Mouse (Mus musculus): ENCODE results near the gene Gm28729. TPM values are rescaled to one million over a fixed set of nuclear protein-coding genes. Genes with fewer than 3 reads are reported as not detected.
A peak's percentile ranks its signal among the peaks of the same experiment; 100 is the strongest.

The Gm28729 gene
- not detected in 2 replicates for polyA plus RNA-seq (2015; fragmentation: Nextera tagmentation; extraction: Ambion mirVana)

- H3K9ac ChIP-seq (replicated peaks): no peak within 1 kb of the TSS
- ATAC-seq: 0 out of 2 replicates have a peak, but pooled peaks have one; percentile 21
- H3K4me2 ChIP-seq (ENCODE audit: low read depth, low read length): no peak within 1 kb of the TSS
- H3K36me3 ChIP-seq (replicated peaks; ENCODE audit: insufficient read depth, low read length): no peaks in the 10 kb centered on the region
- no peak within 1 kb of the TSS for H3K4me3 ChIP-seq (ENCODE audit: low read depth, low read length)
- H3K27me3 ChIP-seq (ENCODE audit: insufficient read depth, low read length): no peaks in the 10 kb centered on the region
- 39% methylated on average over 12 of the region's 12 CpGs for WGBS (ENCODE audit: insufficient replicate concordance)
- no peaks in the 10 kb centered on the region for H3K4me1 ChIP-seq (ENCODE audit: insufficient read depth)
- no peak within 1 kb of the TSS for H3K27ac ChIP-seq (ENCODE audit: low read depth)
- DNase-seq: no peak
- TF ChIP-seq EP300 (IDR thresholded peaks at IDR 0.05; ENCODE audit: low read depth) (no peak), CTCF (IDR thresholded peaks at IDR 0.05; ENCODE audit: low read depth) (no peak)
- no peaks in the 10 kb centered on the region for H3K9me3 ChIP-seq (ENCODE audit: low read length)
Observed at GRCm38 (mm10) chr9:96524972-96525506, at the start of gene Gm28729. Gene Gm28729, minus strand, starts transcription at chr9:96525264.

GRCm38 (mm10) chr9:96573252-96573651, 48.2 kb upstream of the Gm28729 start:
- no peak overlapping the region for H3K9ac ChIP-seq (replicated peaks)
- H3K4me1 ChIP-seq (ENCODE audit: insufficient read depth): no peaks in the 10 kb centered on the region
- H3K36me3 ChIP-seq (replicated peaks; ENCODE audit: insufficient read depth, low read length): peaks cover 10% of the 10 kb centered on the region
- no peak overlapping the region for H3K4me2 ChIP-seq (ENCODE audit: low read depth, low read length)
- DNase-seq (no peak), ATAC-seq (no peak)
- H3K27ac ChIP-seq (ENCODE audit: low read depth): no peak overlapping the region
- TF ChIP-seq EP300 (IDR thresholded peaks at IDR 0.05; ENCODE audit: low read depth): no peak
- peak; percentile 84 for TF ChIP-seq CTCF (IDR thresholded peaks at IDR 0.05; ENCODE audit: low read depth)
- H3K27me3 ChIP-seq (ENCODE audit: insufficient read depth, low read length): no peaks in the 10 kb centered on the region
- no peaks in the 10 kb centered on the region for H3K9me3 ChIP-seq (ENCODE audit: low read length)
- 3% methylated on average over 1 of the region's 1 CpGs for WGBS (ENCODE audit: insufficient replicate concordance)
- H3K4me3 ChIP-seq (ENCODE audit: low read depth, low read length): no peak overlapping the region

- TF ChIP-seq EP300 (IDR thresholded peaks at IDR 0.05; ENCODE audit: low read depth): no peak
- no peak for TF ChIP-seq CTCF (IDR thresholded peaks at IDR 0.05; ENCODE audit: low read depth)
- H3K27me3 ChIP-seq (ENCODE audit: insufficient read depth, low read length): no peaks in the 10 kb centered on the region
- H3K36me3 ChIP-seq (replicated peaks; ENCODE audit: insufficient read depth, low read length): peaks cover 12% of the 10 kb centered on the region
- H3K4me1 ChIP-seq (ENCODE audit: insufficient read depth): no peaks in the 10 kb centered on the region
- H3K4me3 ChIP-seq (ENCODE audit: low read depth, low read length): no peak overlapping the region
- no peak overlapping the region for H3K4me2 ChIP-seq (ENCODE audit: low read depth, low read length)
- WGBS (ENCODE audit: insufficient replicate concordance): 82% methylated on average over 9 of the region's 9 CpGs
- no peaks in the 10 kb centered on the region for H3K9me3 ChIP-seq (ENCODE audit: low read length)
- no peak for ATAC-seq
- H3K27ac ChIP-seq (ENCODE audit: low read depth): no peak overlapping the region
- DNase-seq: no peak
- H3K9ac ChIP-seq (replicated peaks): no peak overlapping the region
Observed at GRCm38 (mm10) chr9:96572754-96573153, 47.7 kb upstream of the Gm28729 start.

DNA sequence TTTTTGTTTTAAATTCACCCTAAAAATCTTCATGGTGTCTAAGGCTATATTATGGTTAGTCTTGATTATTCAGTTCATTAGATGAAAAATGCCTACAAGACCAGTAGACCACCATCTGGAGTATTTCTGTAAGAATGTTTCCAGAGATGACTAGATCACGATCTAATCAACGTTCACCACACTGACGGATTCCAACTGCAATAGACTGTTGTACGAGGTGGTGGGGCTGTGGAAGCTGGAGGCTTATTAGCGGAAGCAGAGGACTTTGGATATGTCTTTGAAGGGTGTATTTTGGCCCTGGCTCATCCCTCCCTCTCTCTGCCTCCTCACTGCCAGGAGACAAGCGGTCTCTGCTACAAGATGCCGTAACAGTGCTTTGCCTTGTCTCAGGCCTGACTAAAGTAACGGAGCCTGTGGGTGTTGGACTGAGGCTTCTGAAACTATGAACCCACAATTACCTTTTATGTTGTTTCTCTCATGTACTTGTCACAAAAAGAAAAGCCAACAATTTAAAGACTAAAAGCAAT, 41.5 kb upstream of the Gm28729 start:
- peak; percentile 57; the same call in 1 of the 2 replicates for TF ChIP-seq EP300 (IDR thresholded peaks at IDR 0.05; ENCODE audit: low read depth)
- TF ChIP-seq CTCF (IDR thresholded peaks at IDR 0.05; ENCODE audit: low read depth): no peak
- Histone ChIP-seq H3K27ac (ENCODE audit: low read depth) (no peak overlapping the region), H3K9ac (replicated peaks) (no peak overlapping the region), H3K36me3 (replicated peaks; ENCODE audit: insufficient read depth, low read length) (peaks cover 15% of the 10 kb centered on the region), H3K9me3 (ENCODE audit: low read length) (no peaks in the 10 kb centered on the region), H3K4me2 (ENCODE audit: low read depth, low read length) (no peak overlapping the region), H3K4me3 (ENCODE audit: low read depth, low read length) (no peak overlapping the region), H3K27me3 (ENCODE audit: insufficient read depth, low read length) (no peaks in the 10 kb centered on the region), H3K4me1 (ENCODE audit: insufficient read depth) (no peaks in the 10 kb centered on the region)
- DNase-seq (no peak), ATAC-seq (no peak)
- 69% methylated on average over 8 of the region's 8 CpGs for WGBS (ENCODE audit: insufficient replicate concordance)

- no peak for DNase-seq
- Histone ChIP-seq H3K36me3 (replicated peaks; ENCODE audit: insufficient read depth, low read length) (peaks cover 15% of the 10 kb centered on the region), H3K9me3 (ENCODE audit: low read length) (no peaks in the 10 kb centered on the region), H3K27me3 (ENCODE audit: insufficient read depth, low read length) (no peaks in the 10 kb centered on the region), H3K27ac (ENCODE audit: low read depth) (no peak overlapping the region), H3K4me2 (ENCODE audit: low read depth, low read length) (no peak overlapping the region), H3K4me1 (ENCODE audit: insufficient read depth) (no peaks in the 10 kb centered on the region), H3K9ac (replicated peaks) (no peak overlapping the region), H3K4me3 (ENCODE audit: low read depth, low read length) (no peak overlapping the region)
- WGBS (ENCODE audit: insufficient replicate concordance): 94% methylated on average over 4 of the region's 4 CpGs
- TF ChIP-seq CTCF (IDR thresholded peaks at IDR 0.05; ENCODE audit: low read depth) (peak; percentile 16; the same call in 1 of the 2 replicates), EP300 (IDR thresholded peaks at IDR 0.05; ENCODE audit: low read depth) (no peak)
- no peak for ATAC-seq
Observed at GRCm38 (mm10) chr9:96563501-96563900, 38.4 kb upstream of the Gm28729 start.

DNA sequence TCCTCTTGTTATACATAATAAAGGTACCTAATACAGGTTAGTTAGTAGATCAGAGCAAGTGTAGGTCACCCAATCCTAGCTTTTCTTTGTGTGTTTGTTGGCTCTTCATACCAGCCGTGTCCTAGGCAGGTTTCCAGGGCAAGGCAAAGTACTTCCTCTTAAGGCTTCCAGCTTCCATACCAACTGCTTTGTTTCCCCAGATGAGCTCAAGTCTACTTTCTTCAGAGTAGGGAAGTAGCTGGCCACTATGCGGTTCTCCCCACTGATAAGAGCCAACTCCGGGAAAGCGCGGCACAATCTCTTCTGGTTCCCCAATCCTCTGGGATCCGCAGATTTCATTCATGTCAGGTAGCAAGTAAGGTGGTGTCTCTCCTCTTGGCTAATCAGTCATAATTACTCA, 34.1 kb upstream of the Gm28729 start:
- 67% methylated on average over 6 of the region's 6 CpGs for WGBS (ENCODE audit: insufficient replicate concordance)
- ATAC-seq: no peak
- Histone ChIP-seq H3K4me1 (ENCODE audit: insufficient read depth) (no peaks in the 10 kb centered on the region), H3K4me2 (ENCODE audit: low read depth, low read length) (no peak overlapping the region), H3K9me3 (ENCODE audit: low read length) (no peaks in the 10 kb centered on the region), H3K36me3 (replicated peaks; ENCODE audit: insufficient read depth, low read length) (peaks cover 10% of the 10 kb centered on the region), H3K9ac (replicated peaks) (no peak overlapping the region), H3K27ac (ENCODE audit: low read depth) (no peak overlapping the region), H3K27me3 (ENCODE audit: insufficient read depth, low read length) (no peaks in the 10 kb centered on the region), H3K4me3 (ENCODE audit: low read depth, low read length) (no peak overlapping the region)
- TF ChIP-seq EP300 (IDR thresholded peaks at IDR 0.05; ENCODE audit: low read depth) (no peak), CTCF (IDR thresholded peaks at IDR 0.05; ENCODE audit: low read depth) (no peak)
- DNase-seq: no peak
